Mouse (Mus musculus): ENCODE measurements at regions not wholly inside any gene's neighbourhood (a gene's known extent, or its start where the extent isn't known, plus 50 kb on each side); places are given as distances from the start of the nearest gene placed in this dataset.

DNA sequence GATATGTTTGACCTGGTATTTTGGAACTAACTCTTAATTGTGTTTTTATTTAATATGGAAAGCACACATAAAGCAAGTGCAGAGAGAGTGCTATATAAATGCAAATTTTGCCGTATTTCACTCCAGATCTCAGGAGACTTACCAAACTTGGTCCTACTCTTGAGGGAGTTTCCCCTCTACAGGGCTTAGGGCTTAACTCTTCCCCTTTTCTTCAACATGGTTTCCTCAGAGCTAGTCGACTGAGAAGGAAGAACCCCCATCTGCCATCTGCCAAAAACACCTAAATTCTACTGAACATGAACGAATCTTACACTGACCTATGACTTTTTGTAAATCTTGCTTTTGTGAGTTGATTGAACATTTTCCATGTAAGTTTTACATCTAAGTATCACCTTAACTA, 122.8 kb upstream of the Nebl start:
- no peak for TF ChIP-seq EP300 (IDR thresholded peaks at IDR 0.05; ENCODE audit: insufficient read depth, low read depth, low read length)
- TF ChIP-seq CTCF (IDR thresholded peaks at IDR 0.05): no peak
- TF ChIP-seq POLR2A (IDR thresholded peaks at IDR 0.05; ENCODE audit: insufficient read depth, low read depth, low read length): no peak
